Mouse (Mus musculus): ENCODE results near the gene Rapgef2. TPM values are rescaled to one million over a fixed set of nuclear protein-coding genes. Genes with fewer than 3 reads are reported as not detected.

The Rapgef2 gene
- polyA plus RNA-seq, 1 experiment: 24.0 TPM

GRCm38 (mm10) chr3:79219144-79219930, 67.0 kb downstream of the Rapgef2 start:
- DNase-seq (ENCODE audit: low read depth): no peak
- no peak for TF ChIP-seq POLR2A (IDR thresholded peaks at IDR 0.05; ENCODE audit: borderline replicate concordance, extremely low read depth, insufficient read depth, insufficient read length, poor library complexity, severe bottlenecking)
- no peak for TF ChIP-seq CTCF (IDR thresholded peaks at IDR 0.05; ENCODE audit: borderline replicate concordance, extremely low read depth, insufficient read depth, insufficient read length)

- TF ChIP-seq CTCF (IDR thresholded peaks at IDR 0.05; ENCODE audit: borderline replicate concordance, extremely low read depth, insufficient read depth, insufficient read length) (no peak), POLR2A (IDR thresholded peaks at IDR 0.05; ENCODE audit: borderline replicate concordance, extremely low read depth, insufficient read depth, insufficient read length, poor library complexity, severe bottlenecking) (no peak)
These were observed 67.7 kb downstream of the Rapgef2 start for GRCm38 (mm10) chr3:79218566-79219051.

GRCm38 (mm10) chr3:79210243-79210642, 76.1 kb downstream of the Rapgef2 start:
- no peak for DNase-seq (ENCODE audit: low read depth)
- TF ChIP-seq CTCF (IDR thresholded peaks at IDR 0.05; ENCODE audit: borderline replicate concordance, extremely low read depth, insufficient read depth, insufficient read length) (no peak), POLR2A (IDR thresholded peaks at IDR 0.05; ENCODE audit: borderline replicate concordance, extremely low read depth, insufficient read depth, insufficient read length, poor library complexity, severe bottlenecking) (no peak)

More at GRCm38 (mm10) chr3:79218566-79219051, 67.7 kb downstream of the Rapgef2 start:
- DNase-seq (ENCODE audit: low read depth): peak; percentile 20

- no peak for DNase-seq (ENCODE audit: low read depth)
- no peak for TF ChIP-seq POLR2A (IDR thresholded peaks at IDR 0.05; ENCODE audit: borderline replicate concordance, extremely low read depth, insufficient read depth, insufficient read length, poor library complexity, severe bottlenecking)
- no peak for TF ChIP-seq CTCF (IDR thresholded peaks at IDR 0.05; ENCODE audit: borderline replicate concordance, extremely low read depth, insufficient read depth, insufficient read length)
These were observed 79.1 kb downstream of the Rapgef2 start for GRCm38 (mm10) chr3:79207216-79207615.

- no peak for DNase-seq (ENCODE audit: low read depth)
- TF ChIP-seq POLR2A (IDR thresholded peaks at IDR 0.05; ENCODE audit: borderline replicate concordance, extremely low read depth, insufficient read depth, insufficient read length, poor library complexity, severe bottlenecking) (no peak), CTCF (IDR thresholded peaks at IDR 0.05; ENCODE audit: borderline replicate concordance, extremely low read depth, insufficient read depth, insufficient read length) (no peak)
These were observed 79.8 kb downstream of the Rapgef2 start for GRCm38 (mm10) chr3:79206524-79206923.

GRCm38 (mm10) chr3:79205981-79206380, 80.3 kb downstream of the Rapgef2 start:
- no peak for TF ChIP-seq POLR2A (IDR thresholded peaks at IDR 0.05; ENCODE audit: borderline replicate concordance, extremely low read depth, insufficient read depth, insufficient read length, poor library complexity, severe bottlenecking)
- TF ChIP-seq CTCF (IDR thresholded peaks at IDR 0.05; ENCODE audit: borderline replicate concordance, extremely low read depth, insufficient read depth, insufficient read length): no peak

GRCm38 (mm10) chr3:79205112-79205511, 81.2 kb downstream of the Rapgef2 start:
- DNase-seq (ENCODE audit: low read depth): no peak
- TF ChIP-seq POLR2A (IDR thresholded peaks at IDR 0.05; ENCODE audit: borderline replicate concordance, extremely low read depth, insufficient read depth, insufficient read length, poor library complexity, severe bottlenecking) (no peak), CTCF (IDR thresholded peaks at IDR 0.05; ENCODE audit: borderline replicate concordance, extremely low read depth, insufficient read depth, insufficient read length) (no peak)

More at GRCm38 (mm10) chr3:79205981-79206380, 80.3 kb downstream of the Rapgef2 start:
- no peak for DNase-seq (ENCODE audit: low read depth)

- no peak for DNase-seq (ENCODE audit: low read depth)
- TF ChIP-seq CTCF (IDR thresholded peaks at IDR 0.05; ENCODE audit: borderline replicate concordance, extremely low read depth, insufficient read depth, insufficient read length) (no peak), POLR2A (IDR thresholded peaks at IDR 0.05; ENCODE audit: borderline replicate concordance, extremely low read depth, insufficient read depth, insufficient read length, poor library complexity, severe bottlenecking) (no peak)
These were observed 82.1 kb downstream of the Rapgef2 start for GRCm38 (mm10) chr3:79204261-79204660.

GRCm38 (mm10) chr3:79203821-79204220, 82.5 kb downstream of the Rapgef2 start:
- TF ChIP-seq POLR2A (IDR thresholded peaks at IDR 0.05; ENCODE audit: borderline replicate concordance, extremely low read depth, insufficient read depth, insufficient read length, poor library complexity, severe bottlenecking) (no peak), CTCF (IDR thresholded peaks at IDR 0.05; ENCODE audit: borderline replicate concordance, extremely low read depth, insufficient read depth, insufficient read length) (no peak)
- no peak for DNase-seq (ENCODE audit: low read depth)

- peak; percentile 78 for DNase-seq (ENCODE audit: low read depth)
- TF ChIP-seq POLR2A (IDR thresholded peaks at IDR 0.05; ENCODE audit: borderline replicate concordance, extremely low read depth, insufficient read depth, insufficient read length, poor library complexity, severe bottlenecking) (no peak), CTCF (IDR thresholded peaks at IDR 0.05; ENCODE audit: borderline replicate concordance, extremely low read depth, insufficient read depth, insufficient read length) (no peak)
These were observed 83.1 kb downstream of the Rapgef2 start for GRCm38 (mm10) chr3:79203178-79203577.

GRCm38 (mm10) chr3:79202275-79203153, 83.8 kb downstream of the Rapgef2 start:
- peak; percentile 87 for DNase-seq (ENCODE audit: low read depth)
- TF ChIP-seq POLR2A (IDR thresholded peaks at IDR 0.05; ENCODE audit: borderline replicate concordance, extremely low read depth, insufficient read depth, insufficient read length, poor library complexity, severe bottlenecking) (no peak), CTCF (IDR thresholded peaks at IDR 0.05; ENCODE audit: borderline replicate concordance, extremely low read depth, insufficient read depth, insufficient read length) (peak; percentile 85)

Data from brain, embryonic 14.5 days (tissue).